Comparison of ENCODE assay signal across 8 mouse cellular contexts in the genomic region with DNA sequence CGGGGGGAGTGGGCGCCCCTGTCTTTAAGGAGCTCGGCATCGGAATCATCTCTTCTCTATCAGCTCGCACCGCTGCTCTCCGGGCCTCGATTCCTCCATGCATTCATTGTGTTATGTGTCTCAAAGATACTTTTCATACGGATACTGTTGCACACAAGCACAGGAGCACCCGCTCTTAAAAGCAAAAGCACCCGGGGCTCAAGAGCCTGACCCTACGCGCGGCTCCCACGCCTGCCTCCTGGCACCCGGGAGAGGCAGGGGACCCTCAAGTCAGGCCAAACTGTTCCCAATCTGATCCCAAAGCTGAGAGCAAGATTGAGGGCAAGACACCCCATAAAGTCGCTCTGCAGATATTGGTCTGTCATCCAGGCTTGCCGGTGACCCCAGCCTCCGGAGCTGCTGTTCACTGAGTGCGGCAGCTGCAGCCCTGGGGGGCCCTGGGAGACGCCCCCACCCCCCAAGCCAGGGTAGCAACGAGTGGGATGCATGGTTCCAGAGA. TPM values are rescaled to one million over a fixed set of nuclear protein-coding genes. Genes with fewer than 3 reads are reported as not detected.
A peak's percentile ranks its signal among the peaks of the same experiment; 100 is the strongest.
DNase-seq lines count a peak whose midpoint lies in the region; ATAC-seq lines count a peak whose summit lies in the region.

No protein-coding gene starts in this region.

- no peaks in the 10 kb centered on the region for H3K27me3 ChIP-seq in hindbrain, embryonic 14.5 days (ENCODE audit: control insufficient read depth, insufficient read depth, low read length)
- H3K27me3 ChIP-seq in limb, embryonic 13.5 days = no peaks in the 10 kb centered on the region
- no peaks in the 10 kb centered on the region for H3K27me3 ChIP-seq in neural tube, embryonic 13.5 days

- DNase-seq in CD4-positive, CD25-positive, alpha-beta regulatory T cell, adult 2 months (ENCODE audit: low read depth, low spot score) = peak; percentile 17
- peak; percentile 15 for DNase-seq in right cerebral cortex, postnatal 4 days
- DNase-seq in right cerebral cortex, postnatal 14 days = no peak
- peak; percentile 36 for DNase-seq in hindbrain, embryonic 14.5 days (ENCODE audit: low spot score)
- no peak for DNase-seq in gastrocnemius, adult 18-20 months (ENCODE audit: low spot score)

- peaks cover 35% of the 10 kb centered on the region for H3K4me1 ChIP-seq in hindbrain, embryonic 14.5 days (replicated peaks; ENCODE audit: control insufficient read depth, insufficient read depth, low read length)
- peaks cover 48% of the 10 kb centered on the region for H3K4me1 ChIP-seq in limb, embryonic 13.5 days
- peaks cover 65% of the 10 kb centered on the region for H3K4me1 ChIP-seq in neural tube, embryonic 13.5 days (replicated peaks)

- no peak for ATAC-seq in CD4-positive, CD25-positive, alpha-beta regulatory T cell, adult 4 months
- ATAC-seq in hindbrain, embryonic 14.5 days (ENCODE audit: low FRiP score) = 0 out of 2 replicates have a peak, but pooled peaks have one; percentile 4
- no peak for ATAC-seq in limb, embryonic 13.5 days (ENCODE audit: low FRiP score, low read depth)
- 0 out of 2 replicates have a peak, but pooled peaks have one; percentile 2 for ATAC-seq in neural tube, embryonic 13.5 days (ENCODE audit: low read depth)

- peak overlapping the region; percentile 88 for H3K27ac ChIP-seq in hindbrain, embryonic 14.5 days
- peak overlapping the region; percentile 99 for H3K27ac ChIP-seq in limb, embryonic 13.5 days
- H3K27ac ChIP-seq in neural tube, embryonic 13.5 days (replicated peaks) = peak overlapping the region; percentile 92

- peak overlapping the region; percentile 81 for H3K9ac ChIP-seq in hindbrain, embryonic 14.5 days
- H3K9ac ChIP-seq in limb, embryonic 13.5 days = peak overlapping the region; percentile 63
- H3K9ac ChIP-seq in neural tube, embryonic 13.5 days = peak overlapping the region; percentile 80

- no peaks in the 10 kb centered on the region for H3K36me3 ChIP-seq in hindbrain, embryonic 14.5 days (replicated peaks; ENCODE audit: control insufficient read depth, insufficient read depth)
- H3K36me3 ChIP-seq in limb, embryonic 13.5 days = no peaks in the 10 kb centered on the region
- H3K36me3 ChIP-seq in neural tube, embryonic 13.5 days = no peaks in the 10 kb centered on the region

- H3K4me3 ChIP-seq in hindbrain, embryonic 14.5 days (replicated peaks; ENCODE audit: low read length) = peak overlapping the region; percentile 78
- peak overlapping the region; percentile 82 for H3K4me3 ChIP-seq in limb, embryonic 13.5 days
- H3K4me3 ChIP-seq in neural tube, embryonic 13.5 days = peak overlapping the region; percentile 73

- peak overlapping the region; percentile 98 for H3K4me2 ChIP-seq in hindbrain, embryonic 14.5 days (replicated peaks)
- H3K4me2 ChIP-seq in limb, embryonic 13.5 days (replicated peaks) = peak overlapping the region; percentile 88
- peak overlapping the region; percentile 92 for H3K4me2 ChIP-seq in neural tube, embryonic 13.5 days

- WGBS in hindbrain, embryonic 14.5 days = 2% methylated on average over 22 of the region's 22 CpGs
- WGBS in limb, embryonic 13.5 days = under 1% methylated on average over 22 of the region's 22 CpGs
- WGBS in neural tube, embryonic 13.5 days = under 1% methylated on average over 22 of the region's 22 CpGs

- H3K9me3 ChIP-seq in hindbrain, embryonic 14.5 days (ENCODE audit: control insufficient read depth, low read length) = no peaks in the 10 kb centered on the region
- no peaks in the 10 kb centered on the region for H3K9me3 ChIP-seq in limb, embryonic 13.5 days
- no peaks in the 10 kb centered on the region for H3K9me3 ChIP-seq in neural tube, embryonic 13.5 days

RNA-seq across cellular contexts. Expression of gene Stx16, which starts 1.0 kb away (rescaled TPM):
- 10 to 100 TPM; 18.2 to 20.4 TPM for polyA plus RNA-seq in CD4-positive, CD25-positive, alpha-beta regulatory T cell, adult 4 months (2017; shearing (Covaris generic))
- polyA plus RNA-seq in hindbrain, embryonic 14.5 days (2014; fragmentation: Nextera tagmentation; extraction: Ambion mirVana) = 8.1 and 9.2 TPM in 2 replicates
- polyA plus RNA-seq in limb, embryonic 13.5 days (2015; fragmentation: Nextera tagmentation; extraction: Ambion mirVana) = 13.4 and 15.0 TPM in 2 replicates
- polyA plus RNA-seq in neural tube, embryonic 13.5 days (2015; fragmentation: Nextera tagmentation; extraction: Ambion mirVana) = 10.6 and 11.6 TPM in 2 replicates
- total RNA-seq in gastrocnemius, adult 18-20 months (2021) = 10 to 100 TPM; 18.1 to 19.0 TPM

RNA-seq across cellular contexts. Expression of gene Npepl1, which starts 35.0 kb away (rescaled TPM):
- polyA plus RNA-seq in CD4-positive, CD25-positive, alpha-beta regulatory T cell, adult 4 months (2017; shearing (Covaris generic)) = 10 to 100 TPM; 21.9 to 24.5 TPM
- 12.5 and 14.6 TPM in 2 replicates for polyA plus RNA-seq in hindbrain, embryonic 14.5 days (2014; fragmentation: Nextera tagmentation; extraction: Ambion mirVana)
- polyA plus RNA-seq in limb, embryonic 13.5 days (2015; fragmentation: Nextera tagmentation; extraction: Ambion mirVana) = 61.9 and 63.4 TPM in 2 replicates
- 18.0 and 18.1 TPM in 2 replicates for polyA plus RNA-seq in neural tube, embryonic 13.5 days (2015; fragmentation: Nextera tagmentation; extraction: Ambion mirVana)
- total RNA-seq in gastrocnemius, adult 18-20 months (2021) = 10 to 100 TPM; 88.1 to 92.2 TPM

Comparison
In these comparisons a context has a peak if more than half of its experiments do, and no peak if none do; other contexts are left out.
1. DNase-seq: peak in CD4-positive, CD25-positive, alpha-beta regulatory T cell, adult 2 months (single experiment), right cerebral cortex, postnatal 4 days (single experiment) and hindbrain, embryonic 14.5 days (single experiment); none in right cerebral cortex, postnatal 14 days (single experiment) and gastrocnemius, adult 18-20 months (single experiment).
2. ATAC-seq: peak in hindbrain, embryonic 14.5 days (single experiment) and neural tube, embryonic 13.5 days (single experiment); none in CD4-positive, CD25-positive, alpha-beta regulatory T cell, adult 4 months (single experiment) and limb, embryonic 13.5 days (single experiment).
3. Peak in every context shown above with its lines, with median percentiles within 50 percentile points of each other: H3K27ac ChIP-seq, H3K4me2 ChIP-seq, H3K4me3 ChIP-seq and H3K9ac ChIP-seq.